Comparison of ENCODE assay signal across 24 mouse cellular contexts in the genomic region with DNA sequence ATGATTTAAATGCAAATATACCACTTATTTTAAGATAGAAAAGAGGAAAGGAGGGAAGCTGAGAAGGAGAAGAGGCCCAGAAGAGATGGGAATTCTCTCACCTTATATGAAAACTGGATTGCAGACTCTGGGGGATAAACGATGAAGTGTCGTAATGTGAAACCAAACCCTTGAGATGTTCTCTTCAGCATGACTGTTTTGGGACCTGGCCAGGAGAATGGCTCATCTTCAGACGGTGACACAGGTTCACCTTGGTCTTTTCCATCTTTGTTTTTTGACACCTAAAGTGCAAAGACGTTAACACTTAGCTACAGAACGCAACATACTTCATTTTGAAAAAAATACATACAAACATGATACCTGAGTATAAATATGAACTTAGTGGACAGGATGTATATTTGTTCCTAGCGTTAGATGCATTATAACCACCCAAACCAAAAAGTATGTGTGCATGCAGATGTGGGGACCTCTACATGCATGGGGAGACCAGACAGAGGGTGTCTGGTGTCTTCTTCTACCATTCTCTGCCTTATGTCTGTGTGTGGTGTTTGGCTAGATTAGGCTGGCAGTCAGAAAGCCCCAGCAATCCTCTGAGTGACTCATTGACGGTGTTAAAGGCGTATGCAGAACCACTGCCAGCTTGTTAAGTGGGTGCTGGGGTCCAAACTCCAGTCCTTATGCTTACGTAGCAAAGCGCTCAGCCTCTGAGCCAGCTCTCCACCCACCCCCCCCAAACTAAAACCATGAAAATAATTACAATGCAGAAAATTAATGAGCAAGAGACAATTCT. TPM values are rescaled to one million over a fixed set of nuclear protein-coding genes. Genes with fewer than 3 reads are reported as not detected.
DNase-seq lines count a peak whose midpoint lies in the region; TF ChIP-seq lines count a peak whose summit lies in the region.
"Had no signal": no experiment of that assay in that cellular context is flagged by ENCODE, and none has a peak within 500 bp of the region (broad histone marks: within the 10 kb centered on the region; RNA-seq: fewer than 3 reads in every experiment).

No protein-coding gene starts in this region.

- TF ChIP-seq CTCF in kidney, adult 2 months (conservative IDR thresholded peaks at IDR 0.05; ENCODE audit: insufficient read depth, insufficient read length, low read depth, low read length) = no peak

- TF ChIP-seq POLR2A in kidney, adult 2 months (IDR thresholded peaks at IDR 0.05; ENCODE audit: low read depth, low read length) = no peak

- no peak overlapping the region for H3K27ac ChIP-seq in kidney, adult 2 months (ENCODE audit: insufficient read depth, low read depth, low read length)
- H3K27ac ChIP-seq: embryonic facial prominence, embryonic 13.5 days; forebrain, embryonic 10.5 days; forebrain, embryonic 15.5 days; hindbrain, embryonic 13.5 days; kidney, postnatal 0 days; lung, embryonic 15.5 days; neural tube, embryonic 12.5 days had no signal

- H3K4me3 ChIP-seq in kidney, adult 2 months (ENCODE audit: insufficient read depth, low read depth, low read length) = no peak overlapping the region
- H3K4me3 ChIP-seq: embryonic facial prominence, embryonic 13.5 days; forebrain, embryonic 10.5 days; forebrain, embryonic 15.5 days; heart, embryonic 12.5 days; hindbrain, embryonic 13.5 days; lung, embryonic 15.5 days; myocyte; neural tube, embryonic 12.5 days had no signal

- no peaks in the 10 kb centered on the region for H3K36me3 ChIP-seq in kidney, adult 2 months (ENCODE audit: control insufficient read depth, insufficient read depth, low read length)
- H3K36me3 ChIP-seq: lung, embryonic 15.5 days had no signal

- intact Hi-C loops in left cerebral cortex, postnatal 4 days (cut with DNase I) = no loop called here

- H3K27me3 ChIP-seq in kidney, adult 2 months (replicated peaks; ENCODE audit: control insufficient read depth, insufficient read depth, low read length) = no peaks in the 10 kb centered on the region
- H3K27me3 ChIP-seq: embryonic facial prominence, embryonic 13.5 days; forebrain, embryonic 15.5 days; heart, embryonic 12.5 days; hindbrain, embryonic 13.5 days; lung, embryonic 15.5 days; neural tube, embryonic 12.5 days had no signal

- H3K4me1 ChIP-seq in kidney, adult 2 months (ENCODE audit: control insufficient read depth, insufficient read depth, low read length) = no peaks in the 10 kb centered on the region
- H3K4me1 ChIP-seq: embryonic facial prominence, embryonic 13.5 days; lung, embryonic 15.5 days; neural tube, embryonic 12.5 days had no signal

- 73% methylated on average over 10 of the region's 10 CpGs for WGBS in kidney, adult 2 months

- peak; percentile 45 for DNase-seq in adrenal gland, postnatal 10 days
- no peak for DNase-seq in adrenal gland, adult 18-20 months (ENCODE audit: low spot score in 2 of 2)
- DNase-seq in kidney, adult 2 months = peak; percentile 61
- DNase-seq in kidney, postnatal 25 days = no peak
- peak; percentile 40 for DNase-seq in 3T3-L1 (ENCODE audit: low read depth, low spot score)
- DNase-seq in adrenal gland, postnatal 36 days = peak; percentile 49 to 65
- DNase-seq in left cerebral cortex, postnatal 4 days = no peak
- DNase-seq: cerebellum, adult 11-12 months; cerebellum, adult 9-11 months; gastrocnemius, postnatal 10 days; heart, postnatal 4 days; layer of hippocampus, adult 9-11 months; right cerebral cortex, adult 18-20 months; spleen, adult 18-20 months; thymus, postnatal 14 days had no signal

RNA-seq across cellular contexts. Expression of a gene that starts 54.0 kb away (rescaled TPM):
- total RNA-seq in adrenal gland, postnatal 10 days (2021) = 10 to 100 TPM; 57.5 to 78.3 TPM
- total RNA-seq in adrenal gland, adult 18-20 months (2021) = 10 to 100 TPM; 55.5 to 67.8 TPM
- 9.5 and 11.3 TPM in 2 replicates for polyA plus RNA-seq in kidney, adult 2 months (2012; rRNA removed)
- 10 to 100 TPM; 77.6 to 88.4 TPM for total RNA-seq in adrenal gland, postnatal 36 days (2021)
- 100 to 1,000 TPM; 235 to 259 TPM for total RNA-seq in left cerebral cortex, postnatal 4 days (2021)

Comparison
In these comparisons a context has a peak if more than half of its experiments do, and no peak if none do; other contexts are left out.
1. DNase-seq: peak in adrenal gland, postnatal 10 days (single experiment), kidney, adult 2 months (single experiment), 3T3-L1 (single experiment) and adrenal gland, postnatal 36 days (2 of 2); none in adrenal gland, adult 18-20 months (0 of 2), kidney, postnatal 25 days (0 of 2) and left cerebral cortex, postnatal 4 days (single experiment).